Mouse (Mus musculus) layer of hippocampus, adult 2 months (tissue): ENCODE data around the gene Acnat1. TPM values are rescaled to one million over a fixed set of nuclear protein-coding genes. Genes with fewer than 3 reads are reported as not detected.
"Not testable (repeated sequence)": the region's sequence is repeated elsewhere in the genome, so short reads cannot be mapped to it uniquely, and the experiment has no call there.

ENCODE experiments used
- DNase-seq, 2 experiments: peaks; one replicate each; pipeline ENCODE4 v3.0.0; 2022; ENCODE audit warnings: low spot score in 2 of 2
- H3K27ac ChIP-seq: fragments of 200-600 bp; 2 replicates; pipeline ENCODE4 v1.8.1; 2022
- H3K4me3 ChIP-seq: fragments of 200-600 bp; 2 replicates; pipeline ENCODE4 v1.8.1; 2022; ENCODE audit warnings: mild to moderate bottlenecking
- CTCF ChIP-seq: fragments of 200-600 bp; conservative IDR thresholded peaks from 2 replicates; pipeline ENCODE4 v1.8.1; 2022; ENCODE audit warnings: antibody characterized with exemption, mild to moderate bottlenecking, moderate library complexity
- total RNA-seq, 2 experiments: library from RNA; stranded (reverse); gene quantifications; 2 replicates each; pipeline ENCODE4 v1.2.3; 2021

The Acnat1 gene
- total RNA-seq, 2 experiments from 2014 or later: not detected

DNA sequence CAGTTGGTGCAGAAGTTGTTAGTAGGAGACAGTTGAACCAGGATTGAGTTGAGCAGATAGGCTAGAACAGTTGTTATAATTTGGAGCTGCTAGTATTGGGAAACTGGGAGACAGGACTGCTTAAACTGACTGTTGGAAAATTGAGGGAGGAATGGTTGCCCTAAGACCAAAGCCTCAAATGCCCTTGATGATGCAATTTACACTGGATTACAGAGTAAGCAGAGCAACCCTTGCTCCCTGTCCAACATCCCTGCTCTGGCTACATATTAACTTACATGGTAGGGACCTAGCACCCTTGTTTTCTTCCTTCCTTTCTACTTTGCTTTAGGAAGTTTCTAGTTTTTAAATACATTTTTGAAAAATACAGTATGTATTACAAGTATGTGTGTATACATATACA, 11.7 kb upstream of the Acnat1 start:
- DNase-seq: no peak
- no peak for TF ChIP-seq CTCF
- Histone ChIP-seq H3K4me3 (no peak overlapping the region), H3K27ac (no peak overlapping the region)

- no peak for TF ChIP-seq CTCF
- no peak for DNase-seq
- H3K27ac ChIP-seq: no peak overlapping the region
- H3K4me3 ChIP-seq: no peak overlapping the region
These were observed 7.2 kb upstream of the Acnat1 start for GRCm38 (mm10) chr4:49480896-49481295.

DNA sequence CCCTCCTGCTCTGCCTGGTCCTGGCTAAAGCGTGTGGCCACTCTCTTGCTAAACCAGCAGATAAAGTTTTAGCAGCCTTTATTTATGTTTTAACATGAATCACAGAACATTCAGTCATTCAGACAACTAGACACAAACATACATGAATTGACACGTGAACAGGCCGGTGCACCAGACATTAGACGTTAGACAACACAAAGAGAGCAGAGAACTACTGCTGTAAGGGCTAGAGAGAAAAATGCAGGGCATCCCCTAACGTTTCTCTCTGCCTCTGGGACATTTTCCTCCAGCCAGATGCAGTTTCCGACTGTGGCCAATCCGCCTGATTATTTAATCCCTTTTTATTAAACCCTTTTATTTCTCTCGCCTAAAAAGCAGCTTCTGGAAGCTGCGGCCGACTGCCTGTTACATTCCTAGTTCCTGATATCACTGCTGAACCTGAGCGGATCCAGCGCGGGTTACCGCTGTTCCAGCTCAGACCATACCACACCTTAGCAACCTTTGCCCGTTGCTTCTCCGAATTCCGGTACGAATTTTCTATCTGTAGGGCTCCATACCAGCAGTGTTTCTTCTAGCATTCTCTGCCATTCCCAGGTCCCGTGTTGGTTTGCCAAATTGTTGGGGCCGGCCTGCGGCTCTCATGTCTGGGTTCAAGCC, 6.5 kb upstream of the Acnat1 start:
- TF ChIP-seq CTCF: no peak
- no peak for DNase-seq
- Histone ChIP-seq H3K4me3 (no peak overlapping the region), H3K27ac (no peak overlapping the region)

DNA sequence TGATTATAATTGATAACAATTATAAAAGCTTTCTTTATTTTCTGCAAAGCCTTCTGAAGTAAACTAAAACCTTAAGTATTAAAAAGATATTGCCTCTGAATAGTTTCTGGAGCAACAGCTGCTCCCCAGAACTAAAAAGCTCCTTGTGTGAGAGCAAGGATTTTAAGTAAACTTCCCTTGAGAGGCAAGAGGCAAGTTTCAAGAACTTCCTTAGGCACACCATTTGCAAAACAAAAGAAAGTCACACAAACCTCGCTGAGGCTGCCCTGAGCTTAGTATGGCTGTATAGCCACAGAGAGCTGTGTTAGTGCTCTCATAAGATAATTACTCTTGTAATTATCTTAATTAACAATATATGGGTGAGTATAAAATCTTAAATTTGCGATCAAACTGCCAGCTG, 5.3 kb upstream of the Acnat1 start:
- H3K27ac ChIP-seq, DNase-seq, H3K4me3 ChIP-seq: not testable (repeated sequence)

- TF ChIP-seq CTCF: no peak
- no peak for DNase-seq
- Histone ChIP-seq H3K27ac (no peak overlapping the region), H3K4me3 (no peak overlapping the region; the same call in 1 of the 2 replicates)
These were observed 4.6 kb upstream of the Acnat1 start for GRCm38 (mm10) chr4:49478118-49478877.

GRCm38 (mm10) chr4:49474583-49474982, 871 bp upstream of the Acnat1 start:
- no peak for DNase-seq
- TF ChIP-seq CTCF: no peak
- Histone ChIP-seq H3K4me3 (no peak overlapping the region), H3K27ac (no peak overlapping the region)

- Histone ChIP-seq H3K4me3 (no peak overlapping the region), H3K27ac (no peak overlapping the region)
- no peak for TF ChIP-seq CTCF
- no peak for DNase-seq
These were observed 4.1 kb downstream of the Acnat1 start for GRCm38 (mm10) chr4:49469435-49470151.

DNA sequence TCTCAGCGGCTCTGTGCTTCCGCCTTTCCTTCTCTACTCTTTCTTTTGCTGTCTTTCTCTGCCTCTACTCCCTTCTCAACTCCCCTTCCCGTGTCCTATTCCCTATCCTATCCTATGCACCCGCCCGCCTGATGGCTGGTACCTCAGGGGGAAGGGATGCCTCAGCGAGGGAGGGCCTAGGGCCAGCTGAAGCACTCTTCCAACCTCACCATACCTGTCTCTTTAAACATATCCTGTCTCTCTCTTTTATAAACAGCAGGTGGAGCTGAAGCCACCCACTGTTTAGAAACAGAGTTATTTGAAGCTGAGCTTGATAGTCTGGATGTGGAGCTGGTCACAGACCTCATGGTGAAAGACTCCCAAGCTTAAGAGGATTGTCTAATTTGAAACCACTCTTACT, 6.4 kb downstream of the Acnat1 start:
- Histone ChIP-seq H3K4me3 (no peak overlapping the region), H3K27ac (no peak overlapping the region)
- TF ChIP-seq CTCF: 0 out of 2 replicates have a peak, but pooled peaks have one; percentile 5
- no peak for DNase-seq

DNA sequence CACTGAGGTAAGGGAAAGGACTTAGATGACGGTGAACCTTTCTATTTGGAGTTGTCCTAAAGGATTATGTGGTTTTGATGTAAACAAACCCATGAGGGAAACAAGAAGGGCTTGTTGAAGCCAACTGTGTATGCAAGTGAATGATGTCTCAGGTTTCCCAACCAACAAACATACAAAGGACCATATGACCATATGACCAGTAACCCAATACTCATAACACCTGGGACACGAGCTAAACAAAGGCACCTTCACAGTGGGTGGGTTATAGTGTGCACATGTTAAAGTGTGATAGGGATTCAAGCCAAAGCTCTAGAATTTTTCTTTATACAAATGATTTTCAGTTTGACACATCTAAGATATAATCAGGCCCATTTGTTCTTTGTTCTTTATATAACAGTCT, 17.5 kb downstream of the Acnat1 start:
- TF ChIP-seq CTCF: no peak
- no peak for DNase-seq
- H3K27ac ChIP-seq: no peak overlapping the region
- no peak overlapping the region for H3K4me3 ChIP-seq

GRCm38 (mm10) chr4:49451848-49452551, 21.7 kb downstream of the Acnat1 start:
- H3K4me3 ChIP-seq: no peak overlapping the region
- no peak for TF ChIP-seq CTCF
- H3K27ac ChIP-seq: no peak overlapping the region
- no peak for DNase-seq

DNA sequence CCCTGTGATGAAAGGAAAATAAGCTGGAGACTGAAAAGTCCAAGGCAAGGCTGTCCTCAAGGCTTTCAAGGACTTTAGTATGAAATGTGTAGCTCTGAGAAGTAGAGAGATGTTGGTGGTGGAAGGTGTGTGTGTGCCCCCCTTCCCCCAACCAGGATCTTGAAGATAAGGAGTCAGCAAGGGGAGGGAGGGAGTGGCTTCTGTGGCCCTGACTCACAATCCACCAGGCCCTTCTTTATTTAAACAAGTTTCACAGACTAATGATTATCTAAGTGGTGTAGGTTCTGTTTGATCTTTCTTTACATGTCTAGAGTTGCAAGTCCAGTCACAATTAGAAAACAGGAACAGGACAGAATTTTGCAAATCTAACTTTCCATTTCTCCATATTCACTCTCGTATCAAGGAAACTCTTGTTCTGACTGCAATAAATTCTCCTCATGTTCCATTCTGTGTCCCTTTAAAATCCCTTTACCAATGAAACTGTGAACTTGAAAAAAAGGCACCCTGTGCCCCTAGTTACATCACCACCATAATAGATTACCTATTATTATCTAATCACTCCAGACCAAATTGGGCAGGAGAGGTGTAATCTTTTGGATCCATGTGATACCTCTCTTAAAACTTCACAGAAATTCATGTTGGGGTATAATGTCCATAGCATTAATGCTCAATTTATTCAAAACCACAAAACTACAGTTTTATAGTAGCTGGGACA, 22.4 kb downstream of the Acnat1 start:
- H3K4me3 ChIP-seq, DNase-seq, H3K27ac ChIP-seq: not testable (repeated sequence)

DNA sequence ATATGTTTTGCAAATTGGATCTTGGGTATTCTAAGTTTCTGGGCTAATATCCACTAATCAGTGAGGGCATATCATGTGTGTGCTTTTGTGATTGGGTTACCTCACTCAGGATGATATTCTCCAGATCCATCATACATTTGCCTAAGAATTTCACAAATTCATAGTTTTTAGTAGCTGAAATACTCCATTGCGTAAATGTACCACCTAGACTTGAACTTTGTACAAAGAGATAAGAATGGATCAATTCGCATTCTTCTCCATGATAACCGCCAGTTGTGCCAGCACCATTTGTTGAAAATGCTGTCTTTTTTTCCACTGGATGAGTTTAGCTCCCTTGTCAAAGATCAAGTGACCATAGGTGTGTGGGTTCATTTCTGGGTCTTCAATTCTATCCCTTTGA, 36.7 kb downstream of the Acnat1 start:
- H3K4me3 ChIP-seq: not testable (repeated sequence)

DNA sequence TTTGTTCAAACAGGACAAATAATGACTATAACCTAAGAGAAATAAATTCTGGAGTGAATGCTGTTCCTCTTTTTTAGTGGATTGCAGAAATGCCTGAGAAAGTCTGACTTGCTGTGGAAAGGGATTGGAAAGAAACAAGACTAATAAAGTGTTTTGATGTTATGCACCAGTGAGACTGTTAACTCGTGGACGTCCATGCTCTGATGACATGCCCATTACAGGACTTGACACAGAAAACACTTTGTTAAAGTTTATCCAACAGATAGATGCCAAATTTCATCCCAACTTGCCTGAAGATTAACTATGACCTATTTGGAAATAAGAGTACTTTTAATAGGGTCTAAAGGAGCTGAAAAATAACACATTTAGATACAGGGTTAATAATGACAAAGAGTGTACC, 63.6 kb downstream of the Acnat1 start:
- not testable (repeated sequence) for H3K4me3 ChIP-seq, DNase-seq, H3K27ac ChIP-seq

More for the DNA sequence above, 36.7 kb downstream of the Acnat1 start:
- not testable (repeated sequence) for DNase-seq, H3K27ac ChIP-seq

- not testable (repeated sequence) for H3K27ac ChIP-seq, DNase-seq, H3K4me3 ChIP-seq
These were observed 65.8 kb downstream of the Acnat1 start, which contains the start of gene Acnat2 for GRCm38 (mm10) chr4:49407957-49408356. TSS of gene Acnat2 (minus strand) at chr4:49408151.
